Mouse (Mus musculus) CH12.LX (cell line): ENCODE data around the gene Mark1.

Experiments
- CHD2 ChIP-seq: IDR thresholded peaks from 2 replicates; pipeline ENCODE4 v1.6.1; 2011; ENCODE audit warnings: low read length, improper control_type of control experiment
- CTCF ChIP-seq, 2 experiments: IDR thresholded peaks in 1 of 2; conservative IDR thresholded peaks in 1 of 2; 2 replicates each; pipeline ENCODE4 v1.5.1; 2011 to 2012; ENCODE audit warnings: low read depth in 2 of 2, low read length in 2 of 2, improper control_type of control experiment in 1 of 2, inconsistent platforms in 1 of 2, mild to moderate bottlenecking in 1 of 2, moderate library complexity in 1 of 2
- E2F4 ChIP-seq: IDR thresholded peaks from 2 replicates; pipeline ENCODE4 v1.6.1; 2011; ENCODE audit warnings: low read depth, low read length, improper control_type of control experiment; ENCODE audit not compliant: insufficient replicate concordance
- GABPA ChIP-seq: IDR thresholded peaks from 2 replicates; pipeline ENCODE4 v1.6.1; 2012; ENCODE audit warnings: low read depth, low read length, improper control_type of control experiment, inconsistent platforms; ENCODE audit not compliant: insufficient replicate concordance
- MAFK ChIP-seq: IDR thresholded peaks from 2 replicates; pipeline ENCODE4 v1.6.1; 2011; ENCODE audit warnings: low read length, improper control_type of control experiment; ENCODE audit not compliant: insufficient replicate concordance
- POLR2A ChIP-seq: IDR thresholded peaks from 2 replicates; pipeline ENCODE4 v1.6.1; 2011; ENCODE audit warnings: low read depth, mild to moderate bottlenecking, improper control_type of control experiment, low read length
- SMC3 ChIP-seq: IDR thresholded peaks from 2 replicates; pipeline ENCODE4 v1.6.1; 2011; ENCODE audit warnings: low read depth, low read length, improper control_type of control experiment

- TF ChIP-seq POLR2A: no peak
- TF ChIP-seq CTCF (conservative IDR thresholded peaks at IDR 0.05 in 1 of 2, IDR thresholded peaks at IDR 0.05 in 1 of 2; ENCODE audit: low read depth in 2 of 2, low read length in 2 of 2): no peak
- no peak for TF ChIP-seq GABPA
- no peak for TF ChIP-seq MAFK
- no peak for TF ChIP-seq SMC3
- TF ChIP-seq CHD2: no peak
- no peak for TF ChIP-seq E2F4
These were observed 68.3 kb downstream of the Mark1 start for GRCm38 (mm10) chr1:184931097-184931496.
